Mouse (Mus musculus) embryo, embryonic 10 days (tissue): ENCODE data around the gene Mib2.

Experiments used
- DNase-seq: peaks from one replicate; pipeline ENCODE4 v3.0.0-alpha.2; 2015; ENCODE audit warnings: low spot score

Gene Mib2

DNA sequence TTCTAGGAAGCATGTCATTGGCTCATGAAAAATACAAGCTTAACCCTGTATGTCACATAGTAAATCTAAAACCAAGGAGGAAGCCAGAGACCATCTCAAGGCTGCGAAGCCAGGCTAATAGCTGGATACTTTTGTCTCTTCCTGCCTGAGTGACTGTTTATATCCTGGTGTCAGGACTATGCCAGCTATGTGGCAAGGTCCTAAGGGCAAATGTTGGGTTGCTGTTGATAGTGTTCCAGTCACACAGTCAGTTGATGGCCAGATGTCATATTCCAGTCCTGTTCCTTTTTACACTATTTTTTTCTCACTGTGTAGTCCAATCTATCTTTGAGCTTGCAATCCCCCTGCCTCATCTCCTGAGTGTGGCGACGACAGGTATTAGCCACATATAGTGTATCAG lies 55.7 kb downstream of the Mib2 start:
- no peak for DNase-seq

DNA sequence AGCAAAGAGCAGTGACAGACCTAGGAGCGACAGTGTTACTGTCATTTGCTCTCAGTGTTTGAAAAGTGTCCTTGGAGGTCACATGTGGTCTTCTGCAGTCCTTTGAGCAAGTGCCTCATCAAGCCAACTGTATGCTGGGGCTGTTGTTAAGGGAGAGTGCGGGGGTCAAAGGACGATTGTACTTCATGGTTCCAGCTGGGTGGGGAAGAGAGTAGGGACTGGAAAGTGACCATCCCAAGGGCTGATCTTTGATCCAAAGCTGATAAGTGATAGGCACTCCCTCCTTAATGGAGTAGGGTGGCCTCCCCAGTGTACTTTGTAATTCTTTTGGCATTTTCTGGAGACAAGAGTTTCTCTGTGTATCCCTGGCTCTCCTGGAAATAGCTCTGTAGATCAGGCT lies 57.1 kb downstream of the Mib2 start:
- DNase-seq, result no peak

DNA sequence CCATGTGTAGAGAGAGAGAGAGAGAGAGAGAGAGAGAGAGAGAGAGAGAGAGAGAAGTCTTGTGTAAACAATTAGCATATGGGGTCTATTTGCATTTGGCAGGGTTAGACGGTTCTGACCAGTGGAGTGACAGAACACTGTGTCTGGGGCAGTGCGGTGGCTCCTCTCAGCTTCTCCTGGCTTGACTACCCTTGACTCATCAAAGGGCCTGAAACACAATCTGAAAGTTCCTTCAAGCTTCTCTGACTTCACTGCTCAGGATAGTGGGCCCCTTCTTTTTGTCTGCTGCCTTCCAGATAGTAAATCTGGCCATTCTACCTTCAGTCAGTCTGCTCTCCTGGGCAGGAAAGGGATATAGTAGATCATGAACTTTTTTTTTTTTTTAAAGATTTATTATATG lies 62.2 kb downstream of the Mib2 start:
- no peak for DNase-seq

DNA sequence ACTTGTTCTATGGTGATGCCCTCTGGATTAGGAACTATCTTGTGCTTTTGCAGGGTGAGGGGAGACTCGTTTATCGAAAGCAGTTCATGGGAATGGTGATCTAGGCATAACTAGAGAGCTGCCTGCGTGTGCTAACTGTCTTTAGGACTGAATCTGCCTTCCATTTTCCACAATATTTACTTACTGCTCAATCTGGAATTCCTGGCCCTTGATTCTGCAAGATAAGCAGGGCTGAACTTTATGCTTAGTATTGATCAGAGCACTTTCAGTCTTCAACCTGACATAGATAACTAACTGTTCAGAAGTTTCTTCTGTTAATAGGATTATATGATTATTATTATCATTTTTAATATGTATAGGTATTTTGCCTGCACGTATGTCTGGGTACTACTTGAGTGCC lies 63.9 kb downstream of the Mib2 start:
- no peak for DNase-seq
